Mouse (Mus musculus) c-Kit-positive CD71-positive TER-119-positive erythroid progenitor cells, embryonic 14.5 days (primary cell): ENCODE data around the gene Nr1h3.

Source experiments
- DNase-seq: peaks from one replicate; pipeline ENCODE4 v3.0.0-alpha.2; 2013; ENCODE audit warnings: low spot score

Nr1h3 gene

GRCm38 (mm10) chr2:91139311-91139710 lies 63.3 kb downstream of the Nr1h3 start:
- no peak for DNase-seq

- DNase-seq: no peak
Measured at GRCm38 (mm10) chr2:91137481-91137880, 65.2 kb downstream of the Nr1h3 start.

- no peak for DNase-seq
Measured at GRCm38 (mm10) chr2:91136513-91137412, 65.9 kb downstream of the Nr1h3 start.
